Mouse (Mus musculus) retina, postnatal 1 day (tissue): ENCODE results near the gene Cdx2.

ENCODE experiments used
- DNase-seq: peaks from one replicate; pipeline ENCODE4 v3.0.0-alpha.2; 2012

Gene Cdx2

GRCm38 (mm10) chr5:147306638-147307397 is at the start of gene Cdx2:
TSS of gene Cdx2 (minus strand) at chr5:147307270.
- DNase-seq: no peak

GRCm38 (mm10) chr5:147356260-147357055 is 49.4 kb upstream of the Cdx2 start:
- DNase-seq: no peak

GRCm38 (mm10) chr5:147355788-147356187 is 48.7 kb upstream of the Cdx2 start:
- no peak for DNase-seq

- DNase-seq: no peak
These were observed 47.9 kb upstream of the Cdx2 start for GRCm38 (mm10) chr5:147354985-147355384.

GRCm38 (mm10) chr5:147354161-147354780 is 47.2 kb upstream of the Cdx2 start:
- DNase-seq: no peak

GRCm38 (mm10) chr5:147351931-147352330 is 44.9 kb upstream of the Cdx2 start:
- DNase-seq: no peak

- DNase-seq: no peak
These were observed 38.9 kb upstream of the Cdx2 start for GRCm38 (mm10) chr5:147345981-147346380.

GRCm38 (mm10) chr5:147343904-147344303 is 36.8 kb upstream of the Cdx2 start:
- DNase-seq: no peak

- no peak for DNase-seq
These were observed 35.8 kb upstream of the Cdx2 start for GRCm38 (mm10) chr5:147342901-147343300.

- DNase-seq: no peak
These were observed 33.8 kb upstream of the Cdx2 start for GRCm38 (mm10) chr5:147340741-147341414.

GRCm38 (mm10) chr5:147339560-147339959 is 32.5 kb upstream of the Cdx2 start:
- DNase-seq: no peak

- DNase-seq: no peak
These were observed 31.9 kb upstream of the Cdx2 start for GRCm38 (mm10) chr5:147338967-147339366.

GRCm38 (mm10) chr5:147332711-147333110 is 25.6 kb upstream of the Cdx2 start:
- DNase-seq: no peak

- DNase-seq: peak; percentile 54
These were observed 24.5 kb upstream of the Cdx2 start for GRCm38 (mm10) chr5:147331547-147331946.

- no peak for DNase-seq
These were observed 22.9 kb upstream of the Cdx2 start for GRCm38 (mm10) chr5:147329946-147330345.

GRCm38 (mm10) chr5:147327636-147328035 is 20.6 kb upstream of the Cdx2 start:
- no peak for DNase-seq

GRCm38 (mm10) chr5:147325931-147326330 is 18.9 kb upstream of the Cdx2 start:
- no peak for DNase-seq

- peak; percentile 74 for DNase-seq
These were observed 16.3 kb upstream of the Cdx2 start for GRCm38 (mm10) chr5:147323237-147323917.

- no peak for DNase-seq
These were observed 15.1 kb upstream of the Cdx2 start, which contains the start of gene Urad for GRCm38 (mm10) chr5:147322183-147322582. TSS of gene Urad (minus strand) at chr5:147322440.

- peak; percentile 83 for DNase-seq
These were observed 12.6 kb upstream of the Cdx2 start for GRCm38 (mm10) chr5:147319653-147320052.

GRCm38 (mm10) chr5:147317991-147318390 is 10.9 kb upstream of the Cdx2 start:
- no peak for DNase-seq

- no peak for DNase-seq
These were observed 10.3 kb upstream of the Cdx2 start for GRCm38 (mm10) chr5:147317321-147317720.
